Mouse (Mus musculus) midbrain, postnatal 0 days (tissue): Measurements from ENCODE around the gene Slc41a3. TPM values are rescaled to one million over a fixed set of nuclear protein-coding genes. Genes with fewer than 3 reads are reported as not detected.

Experiments used
- ATAC-seq: fragments of 200-750 bp; cut with Nextera tagmentation; 2 replicates; pipeline ENCODE4 v1.8.0; 2017; ENCODE audit warnings: moderate number of reproducible peaks, mild to moderate bottlenecking, moderate TSS enrichment, moderate library complexity; ENCODE audit not compliant: low FRiP score
- DNase-seq: peaks from one replicate; pipeline ENCODE4 v3.0.0-alpha.2; 2015; ENCODE audit warnings: low spot score
- H3K27ac ChIP-seq: fragments of 300-500 bp; sonication (generic); 2 replicates; pipeline ENCODE4 v1.5.1; 2014; ENCODE audit warnings: low read depth, mild to moderate bottlenecking, low read length, mixed read lengths
- H3K27me3 ChIP-seq: fragments of 300-500 bp; sonication (generic); 2 replicates; pipeline ENCODE4 v1.6.1; 2014; ENCODE audit warnings: low read length, control low read depth, mixed read lengths; ENCODE audit not compliant: insufficient read depth
- H3K36me3 ChIP-seq: fragments of 300-500 bp; sonication (generic); 2 replicates; pipeline ENCODE4 v1.6.1; 2014; ENCODE audit warnings: low read length, control low read depth, mixed read lengths; ENCODE audit not compliant: insufficient read depth
- H3K4me1 ChIP-seq: fragments of 300-500 bp; sonication (generic); 2 replicates; pipeline ENCODE4 v1.6.1; 2014; ENCODE audit warnings: mild to moderate bottlenecking, control low read depth, antibody characterized with exemption, low read length, mixed read lengths; ENCODE audit not compliant: insufficient read depth
- H3K4me2 ChIP-seq: fragments of 300-500 bp; sonication (generic); 2 replicates; pipeline ENCODE4 v1.6.1; 2014; ENCODE audit warnings: low read depth, mild to moderate bottlenecking, low read length, mixed read lengths; ENCODE audit not compliant: poor library complexity, severe bottlenecking
- H3K4me3 ChIP-seq: fragments of 300-500 bp; sonication (generic); 2 replicates; pipeline ENCODE4 v1.5.1; 2014; ENCODE audit warnings: low read depth, mild to moderate bottlenecking, low read length, moderate library complexity
- H3K9ac ChIP-seq: fragments of 300-500 bp; sonication (generic); replicated peaks from 2 replicates; pipeline ENCODE4 v1.6.1; 2014; ENCODE audit warnings: mild to moderate bottlenecking, low read length, moderate library complexity, mixed read lengths; ENCODE audit not compliant: poor library complexity, severe bottlenecking
- H3K9me3 ChIP-seq: fragments of 300-500 bp; sonication (generic); 2 replicates; pipeline ENCODE4 v1.6.1; 2016; ENCODE audit warnings: low read length, control low read depth
- CTCF ChIP-seq: IDR thresholded peaks from 2 replicates; pipeline ENCODE4 v1.5.1; 2016; ENCODE audit warnings: antibody characterized with exemption, mild to moderate bottlenecking
- WGBS: fragments of 180-500 bp; shearing (Covaris S2); extraction: QIAGEN DNeasy Blood & Tissue Kit; methylation state at CpG from one replicate; pipeline ENCODE4 v1.1.7; 2014; 5-methylcytosine and 5-hydroxymethylcytosine counted together
- polyA plus RNA-seq: library from polyadenylated mRNA; unstranded; fragments of >200 nt; fragmentation: Nextera tagmentation; extraction: Ambion mirVana; gene quantifications from 2 replicates; pipeline ENCODE4 v1.2.1, GENCODE M21; 2015
- total RNA-seq: library from RNA; depleted of rRNA; stranded (reverse); fragments of >200 nt; gene quantifications from 2 replicates; pipeline ENCODE4 v1.2.3, GENCODE M21; 2014

Gene Slc41a3
- total and polyA plus RNA-seq, 2 experiments from 2014 or later = 14.4 to 14.8 TPM

DNA sequence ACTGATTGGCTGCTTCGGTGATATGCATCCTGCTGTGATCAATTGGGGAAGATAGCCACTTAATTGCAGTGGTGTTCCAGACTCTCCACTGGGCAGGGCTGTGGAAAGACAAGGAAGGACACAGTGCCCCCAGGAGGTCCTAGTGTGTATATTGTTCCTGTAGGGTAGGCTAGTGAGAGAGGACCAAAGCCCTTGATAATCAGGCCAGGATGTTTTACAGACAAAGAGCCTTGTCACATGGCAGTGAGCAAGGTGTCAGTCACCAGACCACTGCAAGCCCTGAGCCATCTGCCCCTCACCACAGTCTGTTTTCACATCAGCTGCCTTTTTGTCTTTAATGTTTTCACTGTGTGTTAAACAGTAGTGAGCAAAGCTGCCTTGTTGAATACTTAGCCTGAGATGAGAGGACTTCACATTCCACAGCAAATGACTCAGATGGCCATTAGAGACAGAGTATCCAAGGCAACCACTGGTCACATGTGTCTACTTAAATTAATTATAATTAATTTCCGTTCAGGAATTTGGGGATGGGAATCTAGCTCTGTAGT, 43.2 kb upstream of the Slc41a3 start:
- Histone ChIP-seq H3K9me3 (no peaks in the 10 kb centered on the region), H3K36me3 (no peaks in the 10 kb centered on the region; the same call in 1 of the 2 replicates), H3K4me2 (no peak overlapping the region), H3K4me1 (0 out of 2 replicates have a peak, but pooled peaks cover 5% of the 10 kb centered on the region), H3K9ac (no peak overlapping the region), H3K27ac (no peak overlapping the region), H3K4me3 (no peak overlapping the region), H3K27me3 (no peaks in the 10 kb centered on the region)
- WGBS = 30% methylated on average over 2 of the region's 2 CpGs
- DNase-seq (peak; percentile 78), ATAC-seq (peak; percentile 63)
- peak; percentile 65 for TF ChIP-seq CTCF

DNA sequence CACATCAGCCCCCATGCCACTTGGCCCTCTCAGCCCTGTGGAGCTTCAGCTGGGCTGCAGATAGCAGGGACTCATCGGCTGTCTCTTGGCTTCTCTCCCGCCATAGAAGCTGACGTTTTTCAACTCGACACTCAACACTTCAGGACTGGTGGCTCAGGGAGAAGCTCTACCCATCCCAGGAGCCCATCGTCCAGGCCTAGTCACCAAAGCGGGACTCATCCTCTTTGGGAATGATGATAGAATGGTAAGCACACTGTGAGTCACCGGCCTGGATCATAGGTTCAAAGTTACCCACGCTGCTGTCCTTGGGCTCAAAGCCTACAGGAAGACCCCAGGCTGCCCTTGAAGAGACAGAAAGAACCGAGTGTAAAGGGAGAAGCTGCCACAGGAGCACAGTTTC, 40.3 kb upstream of the Slc41a3 start:
- Histone ChIP-seq H3K4me2 (no peak overlapping the region), H3K4me1 (0 out of 2 replicates have a peak, but pooled peaks cover 5% of the 10 kb centered on the region), H3K36me3 (no peaks in the 10 kb centered on the region; the same call in 1 of the 2 replicates), H3K27ac (no peak overlapping the region), H3K9ac (no peak overlapping the region), H3K9me3 (no peaks in the 10 kb centered on the region), H3K4me3 (no peak overlapping the region), H3K27me3 (no peaks in the 10 kb centered on the region)
- DNase-seq (no peak), ATAC-seq (no peak)
- 88% methylated on average over 9 of the region's 9 CpGs for WGBS
- no peak for TF ChIP-seq CTCF

DNA sequence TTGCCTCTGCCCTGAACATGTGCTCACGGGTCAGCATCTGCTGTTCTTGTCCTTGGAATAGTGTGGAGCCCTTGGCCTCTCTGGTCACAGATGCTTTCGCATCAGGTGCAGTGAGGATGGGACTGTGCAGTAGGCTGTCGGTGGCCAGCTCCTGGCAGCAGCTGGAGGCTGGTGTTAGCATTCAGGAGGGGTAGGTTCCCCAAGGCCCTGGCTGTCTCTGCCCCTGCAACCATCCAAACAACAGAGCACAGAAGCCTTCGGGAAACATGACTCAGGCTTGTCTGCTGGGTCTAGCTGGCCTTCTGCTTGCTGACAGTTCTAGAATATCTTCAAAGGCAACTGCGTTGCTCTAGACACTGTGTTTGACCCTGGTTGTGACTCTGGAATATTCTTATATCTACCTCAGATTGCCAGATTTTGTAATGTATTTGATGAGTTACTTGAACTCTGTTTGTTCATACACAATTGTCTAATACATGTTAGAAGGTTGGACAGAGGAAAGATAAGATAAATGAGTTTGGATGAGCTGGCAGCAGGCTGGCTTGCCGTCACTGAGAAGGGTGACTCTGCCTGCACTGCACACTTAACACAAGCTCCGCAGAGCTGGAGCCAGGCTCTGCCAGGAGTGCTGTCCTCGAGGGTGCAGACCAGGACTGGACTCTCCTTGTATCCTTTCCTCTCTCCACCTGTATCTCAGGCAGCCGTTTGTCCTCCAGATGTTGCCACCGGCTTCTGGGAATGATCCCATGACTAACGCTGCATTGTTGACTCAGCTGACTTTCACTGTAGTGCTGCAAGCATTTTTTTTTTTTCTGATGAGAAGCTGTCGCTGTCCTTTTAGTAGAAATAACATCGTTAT, 38.9 kb upstream of the Slc41a3 start:
- 0 out of 2 replicates have a peak, but pooled peaks cover 5% of the 10 kb centered on the region for H3K4me1 ChIP-seq
- H3K27me3 ChIP-seq = no peaks in the 10 kb centered on the region
- DNase-seq (peak; percentile 28), ATAC-seq (no peak)
- H3K9me3 ChIP-seq = no peaks in the 10 kb centered on the region
- H3K4me3 ChIP-seq = no peak overlapping the region
- H3K9ac ChIP-seq = no peak overlapping the region
- H3K27ac ChIP-seq = no peak overlapping the region; the same call in 1 of the 2 replicates
- 47% methylated on average over 13 of the region's 13 CpGs for WGBS
- no peak overlapping the region for H3K4me2 ChIP-seq
- no peak for TF ChIP-seq CTCF
- no peaks in the 10 kb centered on the region; the same call in 1 of the 2 replicates for H3K36me3 ChIP-seq

DNA sequence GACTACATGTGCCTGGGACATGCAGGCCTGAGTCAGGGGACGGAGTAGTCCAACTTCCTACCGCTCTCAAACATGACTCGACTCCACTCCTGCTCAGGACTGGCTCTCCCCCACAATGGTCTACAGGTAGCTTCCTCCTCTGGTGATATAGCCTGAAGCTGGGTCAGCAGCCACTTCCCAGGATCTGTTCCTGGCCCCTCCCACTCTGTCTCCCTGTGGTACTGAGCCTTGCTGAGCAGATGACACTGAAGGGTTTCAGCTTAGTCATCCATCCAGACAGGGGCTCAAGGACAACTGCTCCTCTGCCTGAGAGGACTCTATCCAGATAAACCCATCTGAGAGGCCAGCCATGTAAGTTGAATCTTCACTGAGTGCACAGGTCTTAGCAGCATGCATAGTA, 37.0 kb upstream of the Slc41a3 start:
- H3K4me2 ChIP-seq = no peak overlapping the region
- H3K9me3 ChIP-seq = no peaks in the 10 kb centered on the region
- no peak for ATAC-seq
- no peak for TF ChIP-seq CTCF
- DNase-seq = no peak
- no peak overlapping the region for H3K27ac ChIP-seq
- no peak overlapping the region for H3K9ac ChIP-seq
- no peaks in the 10 kb centered on the region; the same call in 1 of the 2 replicates for H3K36me3 ChIP-seq
- 0 out of 2 replicates have a peak, but pooled peaks cover 5% of the 10 kb centered on the region for H3K4me1 ChIP-seq
- no peak overlapping the region for H3K4me3 ChIP-seq
- no peaks in the 10 kb centered on the region for H3K27me3 ChIP-seq
- 97% methylated on average over 3 of the region's 3 CpGs for WGBS

DNA sequence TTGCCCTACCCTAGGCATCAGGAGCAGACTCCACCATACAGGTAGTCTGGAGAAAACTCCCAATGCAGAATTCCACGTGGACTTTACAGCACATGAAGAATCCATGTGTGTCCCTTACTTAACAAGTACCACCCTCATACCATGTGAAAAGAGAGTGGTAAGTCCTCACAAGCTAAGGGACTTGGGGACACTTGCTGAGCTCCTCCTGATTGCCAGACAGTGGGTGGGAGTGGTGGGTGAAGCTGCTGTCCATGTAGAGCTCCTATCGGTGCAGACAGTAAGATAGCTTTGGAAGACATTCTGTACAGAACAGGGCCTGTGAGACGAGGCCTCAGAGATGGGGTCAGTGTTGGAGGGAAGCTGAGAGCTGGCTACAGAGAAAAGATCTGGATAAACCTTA, 36.6 kb upstream of the Slc41a3 start:
- H3K9me3 ChIP-seq = no peaks in the 10 kb centered on the region
- no peak overlapping the region for H3K9ac ChIP-seq
- H3K4me1 ChIP-seq = 0 out of 2 replicates have a peak, but pooled peaks cover 5% of the 10 kb centered on the region
- H3K36me3 ChIP-seq = no peaks in the 10 kb centered on the region
- ATAC-seq = no peak
- H3K4me2 ChIP-seq = no peak overlapping the region
- WGBS = 77% methylated on average over 3 of the region's 3 CpGs
- no peak overlapping the region for H3K27ac ChIP-seq
- DNase-seq = no peak
- TF ChIP-seq CTCF = no peak
- no peaks in the 10 kb centered on the region for H3K27me3 ChIP-seq
- H3K4me3 ChIP-seq = no peak overlapping the region

DNA sequence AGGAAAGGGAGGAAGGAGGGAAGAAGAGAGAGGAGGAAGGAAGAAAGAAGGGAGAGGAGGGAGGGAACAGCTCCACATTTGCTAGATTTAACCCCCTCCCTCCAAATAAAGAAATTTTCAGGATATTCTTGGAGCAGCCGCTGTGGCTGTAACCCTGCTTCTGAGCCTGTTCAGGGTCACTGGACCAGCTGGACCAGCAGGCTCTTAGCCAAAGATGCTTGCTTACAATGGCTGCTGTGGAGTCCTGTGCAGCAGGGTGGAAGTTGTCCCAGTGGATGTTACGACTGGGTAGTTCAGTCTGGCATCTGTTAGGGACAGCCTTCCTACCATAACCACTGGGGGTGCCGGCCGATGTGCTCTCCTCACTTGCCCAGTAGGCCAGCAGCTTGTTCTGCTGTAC, 35.8 kb upstream of the Slc41a3 start:
- Histone ChIP-seq H3K4me1 (0 out of 2 replicates have a peak, but pooled peaks cover 5% of the 10 kb centered on the region), H3K9ac (no peak overlapping the region), H3K4me2 (no peak overlapping the region), H3K9me3 (no peaks in the 10 kb centered on the region), H3K4me3 (no peak overlapping the region), H3K36me3 (no peaks in the 10 kb centered on the region), H3K27ac (no peak overlapping the region), H3K27me3 (no peaks in the 10 kb centered on the region)
- 83% methylated on average over 4 of the region's 4 CpGs for WGBS
- DNase-seq (no peak), ATAC-seq (no peak)
- no peak for TF ChIP-seq CTCF
